Mouse (Mus musculus): ENCODE data around the gene Scarf2. TPM values are rescaled to one million over a fixed set of nuclear protein-coding genes. Genes with fewer than 3 reads are reported as not detected.

Gene Scarf2
- polyA plus RNA-seq, 1 experiment from 2014 or later, result 2.0 TPM

DNA sequence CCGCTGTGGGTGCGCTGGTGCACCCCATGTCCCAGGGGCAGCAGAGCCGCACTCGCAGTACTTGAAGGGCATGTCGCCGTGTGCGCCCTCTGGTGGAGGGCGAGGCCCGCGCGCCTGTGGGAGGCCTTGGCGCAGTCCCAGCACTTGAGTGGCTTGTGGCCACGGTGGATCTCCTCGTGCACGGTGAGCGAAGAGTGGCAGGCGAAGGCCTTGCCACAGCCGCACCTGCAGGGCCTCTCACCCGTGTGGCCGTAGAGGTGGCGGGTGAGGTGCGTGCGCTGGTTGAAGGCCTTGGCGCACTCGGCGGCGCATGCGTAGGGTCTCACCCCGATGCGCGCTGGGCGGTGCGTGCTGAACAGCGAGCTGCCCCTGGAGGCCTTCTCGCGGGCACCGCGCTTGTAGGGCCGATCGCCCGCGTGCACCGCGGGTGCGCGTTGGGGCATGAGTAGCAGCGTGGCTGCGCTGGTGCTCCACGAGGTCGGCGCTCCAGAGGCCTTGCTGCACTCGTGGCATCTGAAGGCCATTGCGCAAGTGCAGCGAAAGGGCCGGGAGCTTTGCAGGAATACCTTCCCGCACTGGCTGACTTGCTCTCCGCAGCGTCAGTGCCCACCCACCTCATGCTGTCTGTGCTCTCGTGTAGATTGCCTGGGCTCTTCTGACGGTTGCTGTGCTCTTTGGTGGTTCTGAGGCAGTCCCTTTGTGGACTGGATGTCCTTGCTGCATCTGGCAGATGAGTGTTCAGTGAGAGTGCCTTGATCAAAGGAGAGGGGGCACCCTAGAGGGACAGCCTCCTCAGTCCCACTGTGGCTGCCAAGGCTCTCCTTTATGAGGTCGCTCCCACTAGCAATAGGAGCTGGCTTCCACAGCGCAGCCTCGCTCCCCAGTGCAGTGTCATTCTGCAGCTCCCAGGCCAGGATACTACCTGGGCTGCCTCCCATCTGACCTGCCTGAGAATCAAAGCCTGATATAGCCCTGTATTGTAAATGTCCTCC, 18.6 kb downstream of the Scarf2 start:
- H3K4me3 ChIP-seq, result peak overlapping the region; percentile 52
- peaks cover 18% of the 10 kb centered on the region for H3K4me1 ChIP-seq (replicated peaks)
- peak overlapping the region; percentile 76 for H3K27ac ChIP-seq (replicated peaks)
- WGBS, result under 1% methylated on average over 63 of the region's 63 CpGs
- H3K9ac ChIP-seq, result peak overlapping the region; percentile 57
- peak overlapping the region; percentile 93 for H3K4me2 ChIP-seq
- H3K27me3 ChIP-seq, result peaks cover 37% of the 10 kb centered on the region
- ATAC-seq (ENCODE audit: low FRiP score, low read depth), result peak; percentile 92
- no peaks in the 10 kb centered on the region for H3K9me3 ChIP-seq
- H3K36me3 ChIP-seq, result no peaks in the 10 kb centered on the region

DNA sequence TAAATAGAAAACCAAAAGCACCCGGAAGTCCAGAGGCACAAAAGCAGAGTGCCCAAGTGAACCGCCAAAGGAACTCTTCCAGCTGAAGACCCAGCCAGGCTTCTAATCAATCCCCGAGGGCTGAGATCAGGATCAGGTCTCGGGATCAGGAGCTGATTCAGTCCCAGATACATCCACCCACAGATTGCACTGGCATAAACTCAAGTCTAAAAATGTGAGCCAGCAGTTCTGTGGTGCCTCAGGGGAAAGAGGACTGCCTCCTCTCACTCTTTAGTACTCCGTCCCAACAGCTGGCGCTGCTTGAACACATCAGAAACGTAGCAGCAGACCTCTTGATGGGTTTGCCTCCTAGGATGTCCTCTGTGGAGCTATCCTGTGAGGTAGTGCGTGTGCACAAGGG, 19.4 kb downstream of the Scarf2 start:
- Histone ChIP-seq H3K4me1 (replicated peaks) (peaks cover 18% of the 10 kb centered on the region), H3K4me3 (no peak overlapping the region), H3K9me3 (no peaks in the 10 kb centered on the region), H3K27me3 (peaks cover 39% of the 10 kb centered on the region), H3K4me2 (peak overlapping the region; percentile 93; the same call in 1 of the 2 replicates), H3K36me3 (no peaks in the 10 kb centered on the region), H3K27ac (replicated peaks) (0 out of 2 replicates have a peak overlapping the region, but pooled peaks have one; percentile 76), H3K9ac (no peak overlapping the region)
- ATAC-seq (ENCODE audit: low FRiP score, low read depth), result no peak
- 77% methylated on average over 8 of the region's 8 CpGs for WGBS

DNA sequence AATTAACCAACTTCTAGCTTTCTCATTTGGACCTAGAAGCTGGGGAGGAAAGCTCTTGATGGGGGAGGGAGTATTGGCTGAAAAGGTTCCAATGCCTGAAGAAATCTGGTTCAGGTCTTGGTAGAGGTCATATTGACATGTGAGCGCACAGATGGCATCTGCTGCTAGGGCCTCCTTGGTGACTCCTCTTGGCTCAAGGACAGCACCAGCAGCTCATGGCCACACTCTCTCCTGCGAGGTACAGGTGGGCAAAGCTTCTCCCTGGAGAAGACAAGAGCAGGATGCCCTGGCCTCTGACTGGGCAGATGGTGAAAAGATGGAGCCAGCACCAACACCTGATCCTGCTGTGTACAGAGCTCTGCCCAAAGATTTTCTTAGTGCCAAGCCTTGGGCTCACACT, 29.4 kb downstream of the Scarf2 start:
- no peak for ATAC-seq (ENCODE audit: low FRiP score, low read depth)
- no peak overlapping the region for H3K4me3 ChIP-seq
- no peaks in the 10 kb centered on the region for H3K36me3 ChIP-seq
- no peak overlapping the region for H3K4me2 ChIP-seq
- WGBS, result 76% methylated on average over 2 of the region's 2 CpGs
- no peak overlapping the region for H3K27ac ChIP-seq (replicated peaks)
- peaks cover 2% of the 10 kb centered on the region; the same call in 1 of the 2 replicates for H3K4me1 ChIP-seq (replicated peaks)
- peaks cover 6% of the 10 kb centered on the region; the same call in 1 of the 2 replicates for H3K27me3 ChIP-seq
- H3K9ac ChIP-seq, result no peak overlapping the region
- no peaks in the 10 kb centered on the region for H3K9me3 ChIP-seq

DNA sequence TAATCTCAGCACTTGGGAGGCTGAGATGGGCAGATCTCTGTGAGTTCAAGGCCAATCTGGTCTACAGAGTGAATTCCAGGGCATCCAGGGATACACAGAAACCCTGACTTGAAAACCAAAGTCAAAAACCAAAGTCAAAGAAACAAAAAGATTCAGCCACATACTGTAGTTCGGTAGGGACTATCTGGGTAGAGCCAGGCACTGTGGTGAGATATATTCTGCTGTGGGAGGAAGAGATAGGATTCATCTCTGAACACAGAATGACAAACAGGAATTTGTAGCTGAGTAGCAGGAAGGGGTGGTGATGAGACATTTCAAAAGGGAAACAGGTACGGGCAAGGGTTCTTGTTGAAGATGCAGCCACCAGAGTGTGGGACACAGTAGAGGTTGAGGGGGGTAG, 31.1 kb downstream of the Scarf2 start:
- Histone ChIP-seq H3K4me1 (replicated peaks) (peaks cover 16% of the 10 kb centered on the region), H3K4me2 (no peak overlapping the region), H3K4me3 (no peak overlapping the region), H3K36me3 (no peaks in the 10 kb centered on the region), H3K27me3 (peaks cover 15% of the 10 kb centered on the region; the same call in 1 of the 2 replicates), H3K27ac (replicated peaks) (no peak overlapping the region), H3K9ac (no peak overlapping the region), H3K9me3 (no peaks in the 10 kb centered on the region)
- WGBS, result 83% methylated on average over 2 of the region's 2 CpGs
- no peak for ATAC-seq (ENCODE audit: low FRiP score, low read depth)

DNA sequence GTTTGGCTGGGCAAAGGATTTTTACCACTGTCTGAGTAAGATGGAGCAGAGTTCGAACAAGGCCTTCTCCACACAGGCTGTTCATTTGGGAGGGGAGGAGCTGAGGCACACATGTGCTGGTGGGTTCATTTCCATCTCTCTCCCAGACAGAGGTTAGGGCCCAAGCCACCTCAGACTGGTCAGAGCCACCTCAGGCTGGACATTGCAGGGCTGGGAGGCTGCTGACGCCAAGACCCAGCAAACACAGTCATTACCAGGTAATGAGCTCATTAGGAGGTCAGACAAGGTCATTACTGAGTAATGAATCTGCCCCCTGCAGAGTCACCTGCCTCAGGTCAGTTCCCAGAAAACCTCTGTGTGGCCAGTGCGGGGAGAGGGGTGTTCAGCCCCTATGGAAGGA, 31.8 kb downstream of the Scarf2 start:
- Histone ChIP-seq H3K9ac (no peak overlapping the region), H3K4me2 (no peak overlapping the region)

DNA sequence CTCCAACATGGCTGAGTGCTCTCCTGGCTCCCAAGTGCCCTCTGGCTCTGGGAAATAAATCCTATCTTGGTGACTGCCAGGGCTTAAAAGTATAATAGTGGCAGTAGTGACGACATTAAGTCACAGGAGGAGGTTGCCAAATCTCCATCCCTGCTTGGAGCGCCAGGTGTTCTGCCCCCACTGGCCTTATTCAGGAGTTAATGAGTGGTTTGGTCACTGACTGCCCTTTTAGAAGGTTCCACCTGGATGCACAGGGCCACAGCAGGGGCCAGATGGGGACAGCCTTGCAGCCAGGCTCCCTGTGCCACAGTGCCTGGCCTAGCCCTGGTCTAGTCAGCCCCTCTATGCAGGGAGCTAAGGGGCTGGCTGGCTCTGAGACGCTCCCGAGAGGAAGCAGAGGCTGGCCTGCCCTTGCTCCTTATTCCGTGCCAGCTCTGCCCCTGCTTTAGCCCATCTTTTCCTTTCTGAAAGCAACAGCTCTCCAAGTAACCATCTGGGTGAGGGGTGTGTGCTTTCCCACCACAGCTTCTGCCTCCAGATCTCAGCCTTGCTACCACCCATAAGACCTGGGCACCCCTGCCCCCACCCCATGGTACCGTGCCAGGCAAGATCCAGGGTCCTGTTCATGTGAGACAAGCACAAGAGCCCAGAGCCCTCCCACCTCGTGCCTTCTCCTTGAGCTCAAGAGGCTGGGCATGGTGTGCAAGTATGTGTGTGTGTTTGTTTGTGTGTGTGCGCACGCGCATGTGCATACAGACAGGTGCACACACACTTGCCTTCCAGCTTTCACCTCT, 33.5 kb downstream of the Scarf2 start:
- 60% methylated on average over 10 of the region's 10 CpGs for WGBS
- no peak for ATAC-seq (ENCODE audit: low FRiP score, low read depth)
- no peaks in the 10 kb centered on the region for H3K36me3 ChIP-seq
- peaks cover 12% of the 10 kb centered on the region; the same call in 1 of the 2 replicates for H3K27me3 ChIP-seq
- no peak overlapping the region for H3K27ac ChIP-seq (replicated peaks)
- H3K4me3 ChIP-seq, result no peak overlapping the region
- H3K9me3 ChIP-seq, result no peaks in the 10 kb centered on the region
- H3K4me2 ChIP-seq, result no peak overlapping the region
- no peak overlapping the region for H3K9ac ChIP-seq
- H3K4me1 ChIP-seq (replicated peaks), result peaks cover 32% of the 10 kb centered on the region

More for the DNA sequence above, 31.8 kb downstream of the Scarf2 start:
- Histone ChIP-seq H3K27ac (replicated peaks) (no peak overlapping the region), H3K36me3 (no peaks in the 10 kb centered on the region), H3K9me3 (no peaks in the 10 kb centered on the region), H3K4me1 (replicated peaks) (peaks cover 18% of the 10 kb centered on the region), H3K4me3 (no peak overlapping the region), H3K27me3 (peaks cover 15% of the 10 kb centered on the region; the same call in 1 of the 2 replicates)
- WGBS, result 72% methylated on average over 3 of the region's 3 CpGs
- no peak for ATAC-seq (ENCODE audit: low FRiP score, low read depth)

DNA sequence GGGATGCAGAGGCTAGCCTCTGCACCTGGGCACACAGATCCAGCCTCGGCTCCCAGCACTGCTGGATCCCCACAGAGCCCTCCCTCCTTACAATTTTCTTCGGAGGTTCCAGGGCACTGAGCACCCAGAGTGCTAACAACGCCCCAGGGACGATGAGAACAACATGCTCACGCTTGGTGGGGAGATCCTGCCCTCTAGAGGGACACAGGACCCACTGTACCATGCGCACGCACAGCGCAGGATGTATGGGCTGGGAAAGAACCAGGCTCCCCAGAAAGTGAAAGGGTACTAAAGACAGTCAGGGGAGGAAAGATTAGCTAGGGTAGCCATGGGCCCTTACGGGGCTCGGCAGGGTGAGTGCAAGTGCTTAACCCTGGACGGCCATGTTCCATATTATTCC, 34.7 kb downstream of the Scarf2 start:
- Histone ChIP-seq H3K4me3 (no peak overlapping the region), H3K9ac (no peak overlapping the region), H3K9me3 (no peaks in the 10 kb centered on the region), H3K4me2 (no peak overlapping the region), H3K27me3 (peaks cover 12% of the 10 kb centered on the region; the same call in 1 of the 2 replicates), H3K27ac (replicated peaks) (no peak overlapping the region), H3K36me3 (no peaks in the 10 kb centered on the region), H3K4me1 (replicated peaks) (peaks cover 33% of the 10 kb centered on the region)
- WGBS, result 13% methylated on average over 11 of the region's 11 CpGs
- ATAC-seq (ENCODE audit: low FRiP score, low read depth), result no peak

DNA sequence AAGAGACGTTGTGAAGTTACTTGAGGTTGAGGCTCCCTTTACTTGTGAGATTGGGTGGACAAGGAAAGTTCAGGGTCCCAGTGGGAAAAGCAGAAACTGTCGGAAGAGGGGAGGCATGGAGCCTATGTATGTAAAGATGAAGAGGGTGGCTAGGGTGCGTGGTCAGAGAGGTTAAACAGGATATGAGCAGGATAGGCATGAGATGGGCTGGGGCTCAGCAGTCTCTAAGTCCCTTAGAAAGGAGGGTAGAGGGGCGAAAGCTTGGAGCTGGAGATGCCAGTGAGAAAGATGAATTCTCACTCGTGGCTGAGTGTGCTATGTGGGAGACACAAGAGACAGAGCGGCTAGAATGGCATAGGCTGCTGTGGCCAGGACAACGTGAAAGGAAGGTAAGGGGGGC, 35.7 kb downstream of the Scarf2 start, which contains the start of gene B830017H08Rik:
B830017H08Rik (plus strand) TSS at position 301 of the 400 bp plus-strand sequence.
- Histone ChIP-seq H3K27ac (replicated peaks) (peak within 1 kb of the TSS; percentile 96), H3K4me1 (replicated peaks) (peaks cover 33% of the 10 kb centered on the region), H3K4me2 (peak within 1 kb of the TSS; percentile 96), H3K4me3 (peak within 1 kb of the TSS; percentile 62), H3K9me3 (no peaks in the 10 kb centered on the region), H3K36me3 (no peaks in the 10 kb centered on the region), H3K9ac (peak within 1 kb of the TSS; percentile 91), H3K27me3 (peaks cover 15% of the 10 kb centered on the region; the same call in 1 of the 2 replicates)
- ATAC-seq (ENCODE audit: low FRiP score, low read depth), result peak; percentile 7; the same call in 1 of the 2 replicates
- WGBS, result 25% methylated on average over 7 of the region's 7 CpGs

DNA sequence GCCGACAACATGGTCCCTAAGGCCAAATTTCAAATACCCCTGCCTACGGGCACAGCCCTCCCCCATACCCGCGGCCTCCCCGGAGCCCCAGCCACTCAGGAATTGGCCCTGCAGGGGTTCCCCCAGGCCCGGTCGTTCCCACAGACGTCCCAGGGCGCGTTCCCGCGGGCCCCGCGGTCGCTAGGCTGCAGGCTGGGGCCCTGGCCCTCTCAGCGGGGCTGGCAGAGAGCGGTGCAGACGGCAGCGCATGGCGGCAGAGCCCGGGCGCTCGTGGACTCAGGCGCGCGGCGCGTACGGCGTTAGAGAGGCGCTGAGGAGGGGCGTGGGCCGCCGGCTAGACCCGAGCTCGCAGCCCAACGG, 36.2 kb downstream of the Scarf2 start:
- under 1% methylated on average over 37 of the region's 37 CpGs for WGBS
- H3K9ac ChIP-seq, result peak overlapping the region; percentile 91
- H3K4me3 ChIP-seq, result peak overlapping the region; percentile 62
- peak overlapping the region; percentile 96 for H3K4me2 ChIP-seq
- peak overlapping the region; percentile 96 for H3K27ac ChIP-seq (replicated peaks)
- H3K36me3 ChIP-seq, result no peaks in the 10 kb centered on the region
- H3K27me3 ChIP-seq, result peaks cover 15% of the 10 kb centered on the region; the same call in 1 of the 2 replicates
- peaks cover 33% of the 10 kb centered on the region for H3K4me1 ChIP-seq (replicated peaks)
- peak; percentile 78 for ATAC-seq (ENCODE audit: low FRiP score, low read depth)
- H3K9me3 ChIP-seq, result no peaks in the 10 kb centered on the region

DNA sequence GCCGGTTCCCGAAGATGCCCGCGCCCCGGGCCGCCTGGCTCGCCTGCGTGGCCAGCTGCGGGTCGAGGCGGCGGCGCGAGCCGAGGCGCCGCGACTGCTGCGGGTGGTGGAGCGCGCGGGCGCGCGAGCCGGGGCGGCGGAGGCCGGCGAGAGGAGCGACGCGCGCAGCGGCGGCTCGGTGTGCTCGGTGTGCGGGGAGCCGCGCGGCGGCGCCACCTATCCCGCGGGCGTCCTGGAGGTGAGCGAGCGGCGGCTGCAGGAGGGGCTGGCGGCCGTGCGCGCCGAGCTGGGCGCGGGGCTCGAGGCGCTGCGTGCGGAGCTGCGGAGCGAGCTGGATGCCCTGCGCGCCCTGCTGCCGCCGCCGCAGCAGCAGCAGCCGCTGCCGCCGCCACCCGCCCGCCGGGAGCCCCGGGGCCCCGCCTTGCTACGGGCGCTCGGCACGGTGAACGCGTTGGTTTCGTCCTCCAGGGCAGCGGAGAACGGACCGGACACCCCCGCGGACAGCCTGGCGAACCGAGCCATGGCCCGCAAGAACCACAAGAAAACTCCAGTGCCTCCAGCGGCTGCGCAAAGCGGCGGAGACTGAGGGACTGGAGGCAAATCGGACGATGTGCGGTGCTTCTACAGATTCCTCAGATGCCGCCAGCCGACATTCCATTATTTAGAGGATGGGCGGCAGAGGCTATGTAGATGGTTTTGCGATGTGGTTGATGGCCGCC, 36.8 kb downstream of the Scarf2 start:
- H3K9ac ChIP-seq, result peak overlapping the region; percentile 91
- peaks cover 15% of the 10 kb centered on the region; the same call in 1 of the 2 replicates for H3K27me3 ChIP-seq
- H3K27ac ChIP-seq (replicated peaks), result peak overlapping the region; percentile 96
- H3K4me2 ChIP-seq, result peak overlapping the region; percentile 96
- no peaks in the 10 kb centered on the region for H3K36me3 ChIP-seq
- peak overlapping the region; percentile 62 for H3K4me3 ChIP-seq
- peaks cover 33% of the 10 kb centered on the region for H3K4me1 ChIP-seq (replicated peaks)
- peak; percentile 78 for ATAC-seq (ENCODE audit: low FRiP score, low read depth)
- H3K9me3 ChIP-seq, result no peaks in the 10 kb centered on the region
- under 1% methylated on average over 76 of the region's 103 CpGs for WGBS

DNA sequence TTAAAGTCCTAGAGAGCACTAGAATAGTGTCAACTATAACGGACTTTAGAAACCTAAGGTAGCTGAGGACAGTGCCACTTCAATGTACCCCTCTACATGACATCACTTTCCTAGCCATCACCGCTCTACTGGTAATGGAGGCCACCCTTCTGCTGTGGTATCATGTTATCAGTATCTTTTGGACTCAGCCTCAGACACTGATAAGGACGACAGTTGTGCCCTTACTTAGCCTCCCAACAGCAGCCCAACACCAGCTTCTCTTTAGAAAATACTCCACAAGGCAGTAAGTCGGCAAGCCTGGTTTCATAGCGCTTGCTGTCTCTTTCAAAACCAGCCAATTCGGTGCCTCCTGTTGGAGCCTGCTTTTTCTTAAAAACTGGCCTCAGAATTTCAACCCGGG, 37.5 kb downstream of the Scarf2 start:
- WGBS, result 50% methylated on average over 7 of the region's 7 CpGs
- Histone ChIP-seq H3K9ac (peak overlapping the region; percentile 91), H3K4me1 (replicated peaks) (peaks cover 33% of the 10 kb centered on the region), H3K4me2 (peak overlapping the region; percentile 96), H3K4me3 (peak overlapping the region; percentile 62), H3K27ac (replicated peaks) (peak overlapping the region; percentile 96), H3K27me3 (peaks cover 15% of the 10 kb centered on the region; the same call in 1 of the 2 replicates), H3K36me3 (no peaks in the 10 kb centered on the region), H3K9me3 (no peaks in the 10 kb centered on the region)
- ATAC-seq (ENCODE audit: low FRiP score, low read depth), result no peak

All from hindbrain, embryonic 15.5 days (tissue).